Mouse (Mus musculus) fat pad, adult 2 months (tissue): ENCODE measurements around the gene Ak1.

Experiments used
- DNase-seq: peaks from one replicate; pipeline ENCODE4 v3.0.0-alpha.2; 2011; ENCODE audit warnings: low read depth, low spot score; ENCODE audit errors: extremely low read depth

Ak1 gene

DNA sequence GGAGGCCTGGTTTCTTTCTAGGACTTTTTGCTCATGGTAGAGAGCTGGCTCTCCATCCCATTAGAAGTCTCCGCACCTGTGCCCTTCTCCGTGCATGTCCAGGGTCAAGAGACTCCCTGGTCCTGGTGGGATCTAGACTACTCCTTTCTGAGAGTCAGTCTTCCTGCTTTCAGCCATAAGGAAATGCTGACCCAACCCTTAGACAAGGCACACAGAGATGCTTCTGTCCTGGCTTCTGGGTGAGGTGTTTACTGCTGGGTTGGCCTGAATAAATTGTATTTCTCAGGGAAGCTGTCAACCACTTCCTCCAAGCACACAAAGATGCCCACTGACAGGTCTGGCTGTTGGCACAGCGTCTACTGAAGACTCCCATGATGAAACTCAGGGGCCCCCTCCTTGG is 22.1 kb upstream of the Ak1 start, which contains the start of gene St6galnac6:
St6galnac6 (plus strand) TSS at position 301 of the 400 bp plus-strand sequence.
- DNase-seq = no peak

DNA sequence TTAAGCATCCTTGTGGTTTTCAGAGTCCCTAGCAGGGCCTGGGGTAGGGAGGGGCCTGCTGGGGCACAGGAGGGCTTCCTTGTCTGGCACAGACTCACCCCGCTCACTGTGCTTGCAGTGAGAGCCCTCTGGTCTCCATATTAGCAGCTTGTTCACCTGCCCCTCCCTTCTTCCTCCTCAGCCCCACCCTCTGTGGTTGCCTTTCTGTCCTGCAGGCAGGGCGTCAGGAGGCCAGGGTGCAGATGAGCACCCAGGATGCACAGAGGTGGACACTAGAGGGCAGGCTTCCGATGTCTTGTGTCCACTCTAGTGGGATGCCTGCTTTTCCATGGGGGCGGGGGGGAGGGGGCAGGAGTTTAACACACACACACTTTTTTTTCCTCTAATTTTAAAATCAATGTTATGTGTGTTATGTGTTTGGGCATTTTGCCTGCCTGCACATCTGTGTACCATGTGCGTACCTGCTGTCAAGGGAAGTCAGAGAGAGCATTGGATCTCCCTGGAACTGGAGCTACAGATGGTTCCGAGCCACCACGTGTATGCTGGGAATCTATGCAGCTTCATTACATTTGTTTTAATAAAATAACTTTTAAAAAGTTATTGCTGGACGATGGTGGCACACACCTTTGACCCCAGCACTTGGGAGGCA is 20.0 kb upstream of the Ak1 start:
- no peak for DNase-seq

DNA sequence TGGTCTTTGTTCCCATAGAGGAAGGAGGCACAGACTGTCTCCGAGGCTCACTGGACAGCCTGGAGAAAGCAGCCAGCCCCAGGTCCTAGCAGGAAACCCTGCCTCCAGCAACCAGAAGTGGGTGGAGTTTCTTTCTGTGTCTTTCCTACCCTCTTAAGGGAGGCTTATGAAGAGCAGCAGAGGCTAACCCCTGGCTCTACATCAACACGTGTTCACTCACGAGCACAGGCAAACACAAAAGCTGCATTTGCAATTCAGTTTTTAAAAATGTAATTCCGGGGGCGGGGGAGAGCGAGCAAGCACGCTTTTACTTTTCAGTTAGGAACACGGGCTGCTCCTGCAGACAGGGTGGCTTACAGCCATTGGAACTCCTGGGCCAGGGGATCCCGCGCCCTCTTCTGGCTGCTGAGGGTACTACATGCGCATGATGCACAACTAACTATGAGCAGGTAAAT is 18.9 kb upstream of the Ak1 start:
- DNase-seq = no peak

DNA sequence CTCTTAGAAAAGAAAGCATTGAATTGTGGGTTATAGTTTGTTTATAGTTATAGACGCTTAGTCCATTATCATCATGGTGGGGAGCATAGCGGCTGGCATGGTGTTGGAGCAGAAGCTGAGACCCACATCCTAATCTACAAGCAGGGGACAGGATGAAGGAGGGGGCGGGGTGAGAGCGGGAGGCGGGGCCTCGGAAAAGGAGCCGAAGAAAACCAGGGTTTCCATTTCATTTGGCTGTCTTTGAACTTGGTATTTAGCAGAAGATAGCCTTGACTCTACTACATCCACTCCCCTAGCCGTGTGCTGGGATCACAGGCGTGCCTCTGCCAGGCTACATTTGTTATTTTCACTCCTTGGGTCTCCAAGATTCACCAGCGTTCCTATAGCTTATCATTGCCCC is 16.9 kb upstream of the Ak1 start:
- no peak for DNase-seq

DNA sequence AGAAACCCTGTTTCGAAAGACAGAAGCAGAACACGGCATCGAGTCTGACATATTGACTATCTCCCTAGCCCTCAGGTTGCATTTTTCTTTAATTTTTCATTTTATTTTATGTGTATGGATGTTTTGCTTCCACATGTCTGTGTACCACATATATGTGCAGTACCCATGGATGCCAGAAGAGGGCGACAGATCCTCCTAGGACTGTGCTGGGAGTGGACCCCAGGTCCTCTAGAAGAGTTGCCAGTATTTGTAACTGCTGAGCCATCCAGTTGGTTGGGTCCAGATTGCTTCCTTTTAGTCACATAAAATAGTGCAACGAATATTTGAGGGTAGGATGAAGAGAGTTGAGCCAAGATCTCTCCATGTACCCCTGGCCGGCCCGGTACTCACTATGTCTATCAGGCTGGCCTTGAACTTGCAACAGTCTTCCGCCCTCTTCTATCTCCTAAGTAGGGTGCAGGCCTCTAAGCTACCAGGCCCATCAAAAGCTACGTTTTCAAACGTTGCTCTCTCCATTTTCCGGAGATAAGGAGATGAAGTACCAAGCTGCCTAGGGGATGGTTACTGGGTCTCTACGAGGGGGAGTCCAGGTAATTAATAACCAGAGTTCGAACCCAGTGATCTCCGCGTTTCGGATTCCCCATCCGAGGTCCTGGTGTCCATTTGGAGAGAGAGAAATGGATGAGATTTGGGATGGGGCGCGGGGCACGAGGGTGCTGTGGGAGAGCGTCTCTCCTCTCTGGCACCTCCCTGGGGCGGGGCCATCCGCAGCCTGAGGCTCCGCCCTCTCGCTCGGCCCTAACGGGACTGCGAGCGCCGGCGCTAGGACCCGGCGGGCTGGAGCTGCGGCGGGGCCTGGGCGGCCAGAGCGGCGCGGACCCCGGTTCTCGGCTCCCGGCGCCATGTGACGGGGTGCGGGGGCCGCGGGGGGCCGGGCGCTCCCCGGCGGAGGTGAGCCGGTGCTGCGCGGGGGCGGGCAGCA is 15.1 kb upstream of the Ak1 start:
- DNase-seq = no peak

DNA sequence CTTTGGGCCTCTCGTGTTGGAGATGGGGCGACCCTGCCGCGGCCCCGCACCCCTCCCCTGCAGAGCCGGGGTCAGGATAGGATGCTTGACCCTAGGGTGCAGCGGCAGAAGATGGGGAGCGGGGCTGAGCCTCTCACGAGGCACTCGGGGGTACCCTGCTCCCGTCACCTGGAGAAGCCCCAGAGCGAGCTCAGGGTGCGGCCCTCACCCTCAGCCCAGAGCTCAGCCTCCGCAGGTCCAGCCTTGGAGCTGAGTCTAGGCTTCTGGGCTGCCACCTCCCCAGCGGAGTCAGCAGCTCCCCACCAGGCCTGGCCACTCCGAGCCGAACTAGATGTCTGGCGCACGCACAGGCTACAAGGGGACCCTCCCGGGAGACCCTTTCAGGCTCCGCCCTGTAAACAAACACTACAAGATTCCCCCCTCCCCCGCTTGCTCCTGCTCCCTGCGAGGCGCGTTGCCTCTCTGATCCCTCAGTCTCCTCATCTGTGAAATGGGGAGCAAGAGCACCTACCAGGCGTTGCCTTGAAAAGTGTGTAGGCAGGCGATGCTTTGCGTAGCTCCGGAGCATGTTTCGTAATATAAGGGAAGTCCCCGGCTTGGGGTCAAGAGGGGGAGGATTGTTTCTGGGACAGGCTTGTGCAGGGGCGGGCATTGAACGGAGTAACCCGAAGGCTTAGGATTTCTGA is 14.2 kb upstream of the Ak1 start:
- DNase-seq = no peak

DNA sequence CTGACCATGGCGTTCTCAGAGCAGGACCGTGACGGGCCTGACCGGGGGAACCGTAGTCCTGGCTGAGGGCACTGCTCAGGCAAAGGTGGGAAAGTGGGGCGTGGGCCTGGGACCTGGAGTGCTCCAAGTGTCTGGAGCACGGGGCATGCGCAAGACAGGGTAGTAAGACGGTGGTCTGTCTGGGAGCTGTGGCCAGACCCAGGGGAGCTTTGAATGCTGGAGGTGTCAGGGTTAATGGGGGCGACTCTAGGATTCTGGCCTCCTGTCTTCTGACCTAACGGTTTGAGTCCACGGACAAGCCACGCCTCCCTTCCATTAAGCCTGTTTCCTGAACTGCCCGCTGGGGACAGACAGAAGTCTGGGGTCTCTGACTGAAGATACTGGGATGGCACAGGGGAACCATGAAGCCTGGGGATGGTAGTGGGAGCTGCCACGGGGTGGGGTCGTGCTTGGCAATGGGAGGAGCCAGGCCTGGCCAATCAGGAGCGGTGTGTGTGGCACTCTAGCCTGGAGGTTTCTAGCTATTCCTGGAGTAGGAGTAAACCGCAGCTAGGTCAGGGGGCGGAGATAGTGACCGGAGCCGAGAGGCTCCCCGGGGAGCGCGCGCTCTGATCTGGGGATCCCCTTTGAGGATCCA is 13.3 kb upstream of the Ak1 start:
- DNase-seq = no peak

DNA sequence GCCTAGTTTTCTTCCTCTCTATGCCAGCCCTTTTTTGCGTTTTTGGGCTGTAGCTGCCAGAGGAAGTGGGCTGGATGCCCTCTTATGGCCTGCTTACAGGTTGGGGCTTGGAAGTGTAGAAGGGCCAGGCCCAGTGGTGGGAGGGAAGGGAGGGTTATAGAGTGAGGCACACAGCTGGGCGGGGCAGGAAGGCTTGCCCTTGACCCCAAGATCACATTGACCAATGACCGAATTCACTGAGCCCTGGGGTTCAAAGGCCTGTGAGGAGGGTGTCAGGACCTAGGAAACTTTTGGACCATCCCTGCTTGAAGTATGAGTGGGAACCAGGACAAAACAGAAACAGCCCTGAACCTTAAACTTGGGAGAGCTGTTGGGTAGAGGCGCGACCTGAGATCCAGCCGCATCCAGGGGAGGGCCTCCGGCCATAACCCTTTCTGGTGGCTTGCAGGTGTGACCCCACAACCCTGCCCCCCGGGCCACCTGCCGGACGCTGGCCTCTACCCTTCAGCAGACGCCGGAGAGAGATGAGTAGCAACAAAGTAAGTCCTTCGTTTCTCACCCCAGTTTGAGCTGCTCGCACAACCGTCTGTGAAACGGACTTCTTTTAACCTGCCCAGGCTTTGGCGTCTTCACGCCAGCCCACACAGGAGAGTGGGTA is 12.7 kb upstream of the Ak1 start:
- no peak for DNase-seq

DNA sequence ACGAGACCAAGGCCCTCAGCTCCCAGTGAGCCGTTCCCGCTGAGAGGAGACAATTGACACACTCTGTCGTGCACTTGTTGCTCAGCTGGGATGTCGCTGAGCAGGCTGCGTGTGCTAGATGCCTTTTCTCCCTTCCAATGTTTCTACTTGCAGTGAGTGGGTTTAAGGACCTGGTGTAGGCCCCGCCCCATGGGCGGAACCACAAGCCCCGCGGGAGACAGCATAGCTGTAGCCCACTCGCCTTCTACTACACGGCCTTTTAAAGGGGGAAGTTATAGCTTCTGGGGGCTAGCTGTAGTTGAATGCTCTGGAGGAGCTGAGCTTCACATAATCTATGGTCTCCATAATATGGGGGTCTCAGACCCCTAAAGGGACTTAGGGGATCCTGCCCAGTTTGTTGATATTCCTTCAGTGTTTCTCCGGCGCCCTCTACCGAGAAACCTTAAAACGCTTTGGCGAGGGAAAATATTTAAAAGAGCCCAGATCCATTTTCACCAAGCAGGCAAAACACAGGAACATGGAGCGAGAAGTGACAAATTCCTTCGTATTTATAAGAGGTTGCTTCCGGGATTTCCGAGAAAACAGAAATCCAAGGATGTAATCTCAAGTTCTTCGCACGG is 10.8 kb upstream of the Ak1 start:
- DNase-seq = no peak

DNA sequence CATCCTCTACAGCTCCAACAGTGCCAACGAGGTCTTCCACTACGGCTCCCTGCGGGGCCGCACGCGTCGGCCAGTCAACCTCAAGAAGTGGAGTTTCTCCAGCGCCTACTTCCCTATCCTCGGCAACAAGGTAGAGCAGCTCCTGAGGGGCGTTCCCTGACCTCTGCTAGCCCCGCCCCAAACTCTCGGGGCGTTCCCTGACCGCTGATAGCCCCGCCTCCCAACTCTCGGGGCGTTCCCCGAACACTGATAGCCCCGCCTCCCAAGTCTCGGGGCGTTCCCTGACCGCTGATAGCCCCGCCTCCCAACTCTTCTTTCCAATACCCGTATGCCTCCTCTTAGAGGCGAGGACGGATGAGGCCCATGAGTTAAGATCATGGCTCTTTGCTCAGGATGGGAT is 9.3 kb upstream of the Ak1 start:
- DNase-seq = no peak

DNA sequence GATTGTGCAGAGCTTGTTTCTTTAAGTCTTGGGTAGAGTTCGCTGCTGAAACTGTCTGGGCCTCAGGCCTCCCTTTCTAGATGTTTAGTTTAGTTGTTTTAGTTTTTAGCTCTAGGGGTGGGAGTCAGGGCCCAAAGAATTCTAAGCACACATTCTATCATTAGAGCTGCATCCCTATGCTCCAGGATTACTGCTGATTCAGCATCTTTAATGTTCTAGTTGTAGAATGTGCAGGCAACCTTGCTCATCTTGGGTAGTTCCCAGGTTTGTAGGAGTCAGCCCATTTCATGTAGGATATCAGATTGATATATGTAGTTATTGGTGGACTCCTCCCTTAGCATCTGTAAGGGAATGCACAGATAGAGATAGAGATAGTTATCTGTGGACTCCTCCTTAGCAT is 4.4 kb upstream of the Ak1 start:
- DNase-seq = no peak

DNA sequence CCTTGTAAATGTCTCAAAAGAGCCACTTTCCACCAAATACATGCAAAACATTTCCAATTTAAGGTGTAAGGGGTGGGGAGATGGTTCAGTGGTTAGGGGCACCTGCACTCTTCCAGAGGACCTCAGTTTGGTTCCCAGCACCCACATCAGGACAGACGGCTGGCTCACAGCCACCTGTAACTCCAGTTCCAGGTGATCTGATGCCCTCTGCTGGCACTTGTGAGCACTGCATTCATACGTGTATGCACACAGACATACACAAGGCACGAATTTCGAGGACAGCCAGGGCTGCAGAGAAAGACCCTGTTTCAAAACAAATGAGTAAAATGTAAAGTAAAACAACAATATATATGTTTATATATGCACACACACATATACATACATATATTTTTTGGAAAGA is 4.0 kb upstream of the Ak1 start:
- no peak for DNase-seq

DNA sequence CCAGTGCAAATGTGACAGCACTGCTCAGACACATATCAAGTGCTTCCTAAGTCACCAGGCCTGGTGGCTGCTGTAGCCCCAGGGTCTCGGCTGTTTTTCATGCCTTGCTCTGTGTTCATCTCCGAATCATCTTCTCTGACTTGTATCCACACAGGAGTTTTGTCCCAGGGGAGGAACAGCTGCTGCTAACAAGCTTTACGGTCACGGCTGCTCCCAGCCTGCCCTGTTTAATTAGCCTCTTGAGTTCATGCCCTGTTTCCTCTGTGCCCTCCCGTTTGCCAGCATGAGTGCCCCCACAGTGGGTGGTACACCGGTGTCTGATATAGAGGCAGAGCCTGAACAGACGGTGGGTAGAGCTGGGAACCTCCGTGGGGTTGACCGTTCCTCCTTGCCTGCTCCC is 3.5 kb upstream of the Ak1 start:
- no peak for DNase-seq

DNA sequence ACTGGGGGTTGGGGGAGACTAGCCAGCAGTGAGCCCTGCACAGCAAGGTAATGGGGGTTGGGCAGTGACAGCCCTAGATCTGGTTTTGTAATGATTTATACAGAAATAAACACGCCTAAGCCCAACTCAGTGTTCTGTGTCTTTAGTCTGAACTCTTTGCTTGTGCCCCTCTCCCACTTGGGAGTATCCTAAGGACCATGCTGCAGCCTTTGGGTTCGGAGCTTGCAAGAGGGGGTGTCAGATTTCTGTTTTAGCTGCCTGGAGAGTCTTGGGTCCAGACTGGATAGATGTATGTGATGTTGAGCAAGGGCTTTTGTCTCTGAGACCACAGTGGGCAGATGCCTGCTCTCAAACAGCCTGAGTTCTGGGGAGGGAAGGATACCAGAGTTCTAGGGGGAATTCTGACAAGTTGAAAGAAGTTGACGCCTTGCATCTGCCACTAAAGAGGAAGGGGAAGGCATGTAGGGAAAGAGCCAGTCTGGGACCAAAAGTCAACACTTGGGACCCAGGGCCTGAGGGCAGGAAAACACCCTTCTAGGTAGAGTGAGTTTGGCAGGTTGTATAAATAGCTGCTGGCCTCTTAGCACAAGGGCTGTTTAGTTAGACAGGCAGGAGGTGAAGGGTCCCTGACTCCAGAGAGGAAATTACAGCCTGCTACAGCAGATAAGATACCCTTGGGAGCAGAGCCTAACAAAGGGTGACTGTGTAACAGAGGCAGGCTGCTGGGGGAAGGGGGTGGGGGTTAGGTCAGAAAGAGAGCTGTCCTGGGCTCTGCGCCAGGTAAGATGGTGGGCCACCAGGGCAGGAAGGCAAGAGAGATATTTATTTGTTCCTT is 659 bp upstream of the Ak1 start:
- no peak for DNase-seq

DNA sequence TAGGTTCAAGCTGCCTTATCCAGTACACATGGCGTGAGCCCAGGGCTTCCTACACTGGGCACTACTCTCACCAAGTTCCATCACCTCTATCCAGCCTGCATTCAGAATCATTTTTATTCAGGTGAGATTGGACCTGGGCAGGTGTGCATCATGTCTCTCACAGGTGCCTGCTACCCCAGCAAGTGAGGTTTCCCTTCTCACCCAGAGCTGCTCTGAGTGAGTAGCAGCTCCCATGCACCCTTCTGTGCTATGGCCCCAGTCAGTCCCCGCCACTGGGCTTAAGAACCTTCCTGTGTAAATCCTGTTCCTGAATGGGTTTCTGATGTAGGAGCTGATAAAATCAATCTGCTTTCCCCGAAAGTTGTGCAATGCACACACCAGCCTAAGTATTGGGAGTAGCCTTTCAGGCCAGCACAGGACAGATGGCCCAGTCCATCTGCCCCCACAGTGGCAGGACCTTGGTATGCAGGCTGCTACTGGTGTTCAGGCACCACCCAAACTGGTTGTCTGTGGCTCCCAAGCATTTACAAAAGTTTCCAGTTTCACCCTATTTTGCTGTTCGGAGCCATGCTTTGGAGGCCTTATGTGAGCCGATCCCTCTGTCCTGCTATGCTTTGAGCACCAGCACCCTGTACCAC is 2.7 kb downstream of the Ak1 start:
- DNase-seq = no peak

DNA sequence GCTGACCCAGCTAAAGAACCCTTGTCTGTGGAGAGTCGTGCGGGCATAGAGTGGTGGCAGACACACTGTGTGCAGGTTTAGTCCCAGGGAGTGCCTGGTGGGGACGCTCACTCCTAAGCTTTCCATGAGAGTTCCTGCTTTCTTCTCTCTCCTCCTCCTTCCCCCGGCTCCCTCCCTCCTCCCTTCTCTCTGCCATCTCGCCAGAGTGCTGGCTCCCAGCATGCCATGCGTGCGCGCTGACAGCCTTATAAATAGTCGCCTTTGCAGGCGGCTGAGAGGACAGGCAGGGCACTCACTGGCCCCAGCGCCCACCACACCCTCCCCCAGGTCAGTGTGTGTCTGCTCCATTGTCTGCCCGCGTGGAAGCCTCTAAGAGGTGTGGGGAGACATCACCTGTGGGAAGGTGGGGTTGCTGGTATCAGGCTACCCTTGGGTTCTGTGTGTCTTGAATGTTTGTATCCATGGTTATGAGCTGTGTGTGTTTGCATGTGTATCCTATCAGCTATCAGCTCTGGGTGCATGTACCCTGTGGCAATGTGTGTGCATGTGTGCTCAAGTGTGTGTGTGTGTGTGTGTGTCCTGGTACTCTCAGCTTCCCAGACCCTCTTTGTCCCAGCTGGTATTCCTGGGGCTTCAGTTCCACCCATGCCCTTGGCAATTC is 3.8 kb downstream of the Ak1 start:
- DNase-seq = no peak

DNA sequence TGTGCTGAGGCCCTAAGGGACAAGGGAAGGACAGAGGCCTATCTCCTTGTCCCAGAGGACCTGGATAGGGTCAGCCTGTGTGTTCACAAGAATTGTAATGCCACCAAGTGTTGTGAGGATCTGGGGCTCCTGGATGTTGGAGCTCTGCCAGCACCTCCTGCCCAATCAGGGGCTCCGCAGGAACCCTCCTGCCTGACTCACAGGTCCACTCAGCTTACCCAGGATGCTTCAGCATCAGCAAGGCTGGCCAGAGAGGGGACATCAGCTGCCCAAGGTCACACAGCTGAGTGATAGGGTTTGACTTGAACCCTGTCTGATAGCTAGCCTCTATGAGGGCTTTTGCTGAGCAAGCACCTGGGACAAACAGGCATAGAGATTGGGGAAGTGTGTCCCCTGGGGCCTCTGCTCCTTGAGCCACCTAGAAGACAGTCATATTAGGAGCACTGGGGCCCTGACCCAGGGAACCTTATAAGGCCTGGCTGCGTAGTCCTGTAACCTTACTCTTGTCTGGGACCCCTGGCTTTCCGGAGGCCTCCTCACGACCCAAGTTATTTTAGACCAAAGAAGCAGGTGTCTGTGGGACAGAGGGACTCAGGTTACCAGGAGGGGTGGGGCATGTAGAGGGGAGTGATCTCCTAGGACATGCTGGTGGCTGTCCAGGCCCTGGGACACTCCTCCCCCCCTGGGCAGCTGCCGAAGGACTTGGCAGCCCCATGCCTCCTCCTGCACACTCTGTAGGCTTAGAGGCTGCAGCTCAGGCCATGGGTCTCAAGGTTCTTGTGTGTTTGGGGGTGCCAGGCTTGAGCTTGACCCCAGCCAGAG is 4.5 kb downstream of the Ak1 start:
- DNase-seq = no peak
